Mouse (Mus musculus): Measurements from ENCODE around the gene Spp1.

GRCm38 (mm10) chr5:104468586-104468985, 33.7 kb downstream of the Spp1 start:
- TF ChIP-seq CTCF (IDR thresholded peaks at IDR 0.05; ENCODE audit: extremely low read depth, insufficient read depth, low read length) (no peak), POLR2A (IDR thresholded peaks at IDR 0.05; ENCODE audit: extremely low read depth, insufficient read depth, low read length) (no peak)

All from cortical plate, adult 2 months (tissue).